Mouse (Mus musculus) CD4-positive, CD25-positive, alpha-beta regulatory T cell, adult 2 months (primary cell): ENCODE measurements at regions not wholly inside any gene's neighbourhood (a gene's known extent, or its start where the extent isn't known, plus 50 kb on each side); places are given as distances from the start of the nearest gene placed in this dataset.

Experiments used
- DNase-seq: peaks from one replicate; pipeline ENCODE4 v3.0.0-alpha.2; 2012; ENCODE audit warnings: low read depth, low spot score

DNA sequence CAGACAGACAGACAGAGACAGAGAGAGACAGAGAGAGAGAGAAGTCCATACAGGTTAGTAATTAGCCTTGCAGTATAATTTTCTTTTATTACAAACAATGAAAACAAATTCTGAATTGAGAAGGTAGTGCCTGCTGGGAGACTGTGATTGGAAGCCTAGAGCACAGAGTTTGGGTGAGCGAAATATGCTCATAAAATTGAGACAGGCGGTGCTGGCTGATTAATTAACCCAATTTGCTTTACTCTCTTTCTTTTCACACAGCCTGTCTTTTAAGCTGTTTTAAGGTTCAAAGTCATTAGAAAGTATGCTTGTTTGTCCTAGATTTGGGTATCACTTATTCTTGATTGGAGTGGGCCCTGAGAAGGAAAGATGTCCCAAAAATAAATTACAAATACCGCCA, 816.1 kb downstream of the Car8 start:
- DNase-seq: no peak

GRCm38 (mm10) chr4:7414301-7414700, 824.5 kb downstream of the Car8 start:
- no peak for DNase-seq

- DNase-seq: no peak
These were observed 846.1 kb downstream of the Car8 start for GRCm38 (mm10) chr4:7392696-7393095.

- DNase-seq: peak; percentile 27
These were observed 847.2 kb downstream of the Car8 start for GRCm38 (mm10) chr4:7391596-7391995.

- DNase-seq: no peak
These were observed 853.8 kb downstream of the Car8 start for GRCm38 (mm10) chr4:7385069-7385468.

DNA sequence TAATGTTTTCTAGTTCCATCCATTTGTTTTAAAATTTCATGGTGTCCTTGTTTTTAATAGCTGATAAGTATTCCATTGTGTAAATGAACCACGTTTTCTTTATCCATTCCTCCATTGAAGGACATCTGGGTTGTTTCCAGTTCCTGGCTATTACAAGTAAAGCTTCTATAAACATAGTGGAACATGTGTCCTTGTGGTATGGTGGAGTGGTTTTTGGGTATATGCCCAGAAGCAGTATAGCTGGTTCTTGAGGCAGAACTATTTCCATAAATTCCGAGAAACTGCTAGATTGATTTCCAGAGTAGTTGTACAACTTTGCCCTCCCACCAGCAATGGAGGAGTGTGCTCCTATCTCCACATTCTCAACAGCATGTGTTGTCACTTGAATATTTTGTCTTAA, 858.8 kb downstream of the Car8 start:
- no peak for DNase-seq

- DNase-seq: peak; percentile 63
These were observed 874.4 kb downstream of the Car8 start for GRCm38 (mm10) chr4:7364238-7365040.

DNA sequence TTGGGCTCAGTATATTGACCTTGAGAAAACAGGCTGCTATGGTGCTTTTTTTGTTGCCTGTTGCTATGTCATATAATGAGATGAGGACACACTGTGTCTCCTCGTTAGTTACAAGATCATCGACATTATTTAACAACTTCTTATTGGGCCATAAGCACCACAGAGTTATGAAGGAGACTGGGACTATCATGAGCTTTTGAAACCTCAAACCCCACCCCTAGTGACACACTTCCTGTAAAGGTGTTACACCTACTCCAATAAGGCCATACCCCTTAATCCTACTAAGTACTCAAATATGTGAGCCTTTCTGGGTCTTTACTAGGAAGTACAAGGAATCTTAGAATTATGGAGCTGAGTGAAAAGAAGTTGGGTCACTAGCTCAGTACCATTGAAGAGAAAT, 875.3 kb downstream of the Car8 start:
- DNase-seq: peak; percentile 35

GRCm38 (mm10) chr4:7356202-7356601, 882.6 kb downstream of the Car8 start:
- peak; percentile 30 for DNase-seq

DNA sequence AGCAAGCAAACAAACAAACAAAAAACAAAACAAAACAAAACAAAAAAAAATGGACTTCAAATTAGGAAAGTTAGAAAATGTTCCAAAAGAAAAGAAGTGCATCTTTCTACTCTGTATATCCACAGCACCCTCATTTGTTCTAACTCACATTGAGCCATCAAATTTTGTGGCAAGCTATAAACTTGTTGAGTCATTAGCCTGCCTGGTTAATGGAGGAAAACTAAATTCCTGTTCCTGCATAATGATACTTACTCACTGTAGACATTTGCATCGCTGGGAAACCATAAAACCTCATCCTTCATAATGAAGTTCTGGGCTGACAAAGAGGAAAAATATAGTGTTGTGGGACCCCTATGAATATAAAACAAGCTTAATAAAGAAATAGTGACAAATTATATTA, 891.5 kb downstream of the Car8 start:
- DNase-seq: no peak

GRCm38 (mm10) chr4:7341159-7341558, 897.7 kb downstream of the Car8 start:
- DNase-seq: peak; percentile 15

DNA sequence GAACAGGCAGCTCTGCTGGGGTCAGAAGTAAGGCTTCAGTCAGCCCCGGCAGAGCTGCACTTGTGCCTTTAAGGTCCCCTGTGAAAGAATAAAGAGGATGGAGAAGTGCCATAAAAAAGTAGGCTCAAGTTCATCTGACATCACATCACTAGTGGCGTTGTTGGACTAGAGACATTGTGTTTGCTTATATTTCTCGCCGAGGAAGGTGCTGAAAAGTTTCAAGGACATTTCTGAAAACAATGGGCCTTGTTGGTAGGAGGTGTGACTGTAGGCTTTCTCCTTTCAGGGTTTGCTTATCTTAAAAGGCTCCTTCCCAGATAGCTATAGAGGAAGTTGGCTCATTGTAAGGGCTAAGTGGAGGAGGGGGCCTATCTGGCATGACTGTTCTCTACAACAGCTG, 924.6 kb downstream of the Car8 start:
- DNase-seq: no peak

DNA sequence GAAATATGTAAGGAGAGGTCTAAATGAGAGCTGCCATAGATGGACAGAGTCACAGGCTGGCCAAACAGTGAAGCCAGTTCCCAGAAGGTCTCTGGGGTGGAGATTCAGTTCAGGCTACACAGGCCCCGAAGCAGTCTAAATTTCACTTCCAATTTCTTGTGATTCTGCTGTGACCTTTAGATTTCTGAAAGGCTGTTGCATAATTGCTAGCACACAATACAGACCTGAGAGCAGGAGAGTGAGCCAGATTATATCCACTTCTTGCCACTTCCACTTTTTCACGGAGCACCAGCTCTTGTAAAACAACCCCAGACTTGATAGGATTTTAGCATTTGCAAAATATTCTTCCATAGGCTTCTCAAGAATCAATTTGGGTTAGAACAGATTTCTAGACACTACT, 925.6 kb downstream of the Car8 start:
- no peak for DNase-seq

DNA sequence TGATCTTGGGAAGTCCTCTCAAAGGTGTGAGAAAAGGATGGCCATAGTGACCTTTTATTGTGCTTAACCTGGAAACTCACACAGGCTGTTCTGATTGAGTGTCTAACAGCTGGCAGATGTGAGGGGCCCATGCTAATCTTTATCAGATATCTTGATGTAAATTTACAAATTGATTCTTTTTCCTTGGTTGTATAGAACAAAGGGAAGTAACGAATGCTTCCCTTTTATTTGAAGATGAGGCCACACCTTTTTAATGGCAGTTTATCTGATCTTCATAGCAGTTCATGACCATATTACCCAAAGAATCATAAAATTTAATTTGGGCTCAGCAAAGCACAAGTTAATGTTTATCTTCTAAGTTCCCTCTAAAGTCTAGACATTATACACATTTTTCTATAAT, 926.7 kb downstream of the Car8 start:
- DNase-seq: no peak

DNA sequence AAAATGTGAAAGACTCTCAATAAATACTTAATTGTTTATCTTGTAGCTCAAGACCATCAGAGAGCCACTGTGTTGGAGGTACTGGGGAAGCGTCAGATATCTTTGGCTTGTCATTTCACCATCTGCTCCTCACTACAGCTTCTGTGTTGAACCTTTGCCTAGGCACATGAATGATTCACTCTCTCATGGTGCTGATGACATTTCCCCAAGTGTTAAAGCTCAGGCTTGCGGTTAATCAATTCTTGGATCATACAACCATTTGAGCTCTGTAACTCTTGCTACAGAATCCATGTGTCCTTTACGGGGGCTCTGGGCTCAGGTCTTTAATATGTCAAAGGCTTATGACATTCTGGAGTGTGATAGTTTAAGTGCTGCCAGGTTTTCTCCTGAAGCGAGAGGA, 969.8 kb downstream of the Car8 start:
- no peak for DNase-seq

GRCm38 (mm10) chr4:7256486-7256885, 982.4 kb downstream of the Car8 start:
- DNase-seq: no peak

DNA sequence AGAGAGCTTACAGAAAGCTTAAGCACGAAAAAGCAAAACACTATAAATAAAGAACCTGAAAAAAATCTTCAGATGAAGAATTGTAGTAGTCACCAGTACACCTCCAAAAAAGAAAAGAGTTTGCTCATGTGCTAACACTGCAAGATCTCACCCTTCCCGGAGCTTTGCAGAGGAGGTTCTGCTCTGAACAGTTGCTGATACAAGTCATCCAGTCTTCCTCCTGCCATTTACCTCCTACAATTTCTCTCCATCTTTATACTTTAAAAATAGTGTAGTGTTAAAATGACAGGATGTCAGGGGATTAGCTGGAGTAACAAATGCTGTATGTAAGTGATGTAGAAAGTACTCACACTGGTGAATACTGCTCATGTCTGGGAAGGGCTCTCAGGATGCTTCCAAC, 985.2 kb downstream of the Car8 start:
- DNase-seq: no peak

DNA sequence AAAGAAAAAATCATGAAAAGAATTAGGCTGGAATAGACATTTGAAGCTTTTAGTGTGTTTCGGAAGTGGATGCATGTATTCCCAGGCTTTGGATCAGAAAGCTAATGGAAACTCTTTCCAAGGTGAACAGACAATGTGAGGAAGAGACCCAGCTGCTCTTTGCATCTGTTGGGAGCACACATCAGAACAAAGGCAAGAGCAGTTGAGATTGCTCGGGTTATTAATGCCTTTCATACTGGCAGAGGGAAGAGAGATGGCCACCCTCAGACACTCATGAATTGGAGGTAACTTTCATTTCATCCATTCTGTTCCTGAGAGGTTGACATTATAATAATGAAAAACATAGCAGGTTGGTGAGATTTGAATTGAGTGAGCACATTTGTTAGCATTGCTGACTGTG, 987.2 kb downstream of the Car8 start:
- DNase-seq: no peak

GRCm38 (mm10) chr4:7247816-7248215, 991.0 kb downstream of the Car8 start:
- DNase-seq: no peak

DNA sequence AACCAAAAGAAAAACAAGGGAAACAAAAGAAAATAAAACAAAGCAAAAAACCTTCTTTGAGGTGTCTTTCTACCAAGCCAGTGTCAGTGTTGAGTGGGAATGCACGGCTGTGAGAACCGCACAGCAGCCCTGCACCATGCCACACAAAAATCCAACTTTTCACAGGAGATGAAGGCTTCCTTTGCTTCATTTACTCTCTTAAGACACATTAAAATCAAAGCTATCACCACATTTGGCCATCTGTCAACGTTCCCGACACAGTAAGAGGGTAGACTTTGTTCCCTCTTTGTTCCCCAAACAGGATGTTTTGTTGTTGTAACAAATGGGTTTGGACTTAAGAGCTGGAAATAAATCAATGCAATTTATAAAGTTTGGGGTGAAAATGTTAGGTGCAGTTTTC, 991.6 kb downstream of the Car8 start:
- DNase-seq: no peak

DNA sequence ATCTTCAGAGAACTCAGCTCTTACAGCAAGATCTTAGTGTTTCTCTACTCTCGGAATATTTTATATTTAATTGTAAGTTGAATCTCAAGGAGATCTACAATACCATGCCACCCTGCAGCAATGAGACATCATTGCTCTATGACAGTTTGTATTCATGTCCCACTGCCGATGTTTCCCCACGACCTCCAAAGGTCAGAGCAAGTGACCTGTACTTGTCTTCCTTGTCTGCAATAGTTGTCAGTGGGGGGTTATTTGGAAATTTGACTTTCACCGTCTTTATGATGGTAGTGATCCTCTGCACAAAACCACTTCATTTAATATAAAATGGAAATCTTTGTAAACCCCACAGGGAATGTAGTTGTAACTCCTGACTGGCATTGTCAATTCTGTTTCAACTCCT, 992.0 kb downstream of the Car8 start:
- DNase-seq: no peak

DNA sequence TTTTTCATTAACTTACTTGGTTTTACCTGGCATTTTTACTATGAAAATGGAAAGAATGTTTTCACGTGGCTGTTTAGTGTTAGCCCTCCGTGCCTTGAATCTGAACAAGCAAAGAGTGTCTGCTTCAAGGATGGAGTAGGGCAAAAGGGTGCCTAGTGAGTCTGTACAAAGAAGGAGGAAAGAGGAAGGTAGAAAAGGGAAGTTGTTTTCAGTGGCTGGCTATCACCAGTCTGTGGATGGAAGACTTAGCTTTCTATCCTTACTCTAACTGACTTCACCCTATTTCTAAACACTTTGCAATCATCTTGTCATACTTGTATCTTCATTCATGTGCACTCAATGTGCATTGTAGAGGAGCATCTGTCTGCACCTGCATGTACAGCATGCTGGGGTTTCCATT, 993.2 kb downstream of the Car8 start:
- DNase-seq: no peak

GRCm38 (mm10) chr4:7237848-7238247, 1001.0 kb downstream of the Car8 start:
- DNase-seq: no peak

- peak; percentile 54 for DNase-seq
These were observed 1004.3 kb downstream of the Car8 start for GRCm38 (mm10) chr4:7234537-7234936.
